Mouse (Mus musculus) ES-E14 (cell line): ENCODE measurements around the gene Setd6.

Experiments
- CHD2 ChIP-seq: IDR thresholded peaks from 2 replicates; pipeline ENCODE4 v1.6.1; 2014; ENCODE audit warnings: mild to moderate bottlenecking, low read depth, low read length, inconsistent platforms
- ZC3H11A ChIP-seq: IDR thresholded peaks from 2 replicates; pipeline ENCODE4 v1.6.1; 2012; ENCODE audit warnings: low read depth, mild to moderate bottlenecking, inconsistent platforms, low read length, borderline replicate concordance
- ZNF384 ChIP-seq: IDR thresholded peaks from 2 replicates; pipeline ENCODE4 v1.6.1; 2012; ENCODE audit warnings: low read depth, low read length, inconsistent platforms

DNA sequence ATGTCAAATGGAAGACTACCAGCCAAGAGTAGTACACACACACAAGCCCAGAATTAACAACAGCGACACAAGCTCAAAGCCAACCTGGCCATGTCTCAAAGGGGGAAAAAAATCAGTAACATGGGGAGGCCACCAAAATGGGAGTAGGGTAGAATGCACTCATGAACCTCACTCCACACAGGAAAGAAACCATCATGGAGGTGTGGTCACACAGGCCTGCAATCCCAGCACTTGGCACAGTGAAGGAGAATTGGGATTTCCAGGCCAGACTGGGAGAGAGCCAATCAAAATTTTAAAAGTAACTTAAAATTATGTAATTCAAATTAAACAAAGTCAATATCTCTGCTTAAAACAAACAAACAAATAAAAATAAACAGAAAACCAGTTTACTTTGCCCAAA lies 36.2 kb downstream of the Setd6 start:
- TF ChIP-seq CHD2, result no peak
- TF ChIP-seq ZNF384, result no peak
- no peak for TF ChIP-seq ZC3H11A
